Mouse (Mus musculus) spleen, adult 2 months (tissue): ENCODE results near the gene Abca7. TPM values are rescaled to one million over a fixed set of nuclear protein-coding genes. Genes with fewer than 3 reads are reported as not detected.

Source experiments
- DNase-seq, 2 experiments: peaks; one replicate each; pipeline versions ENCODE4 v3.0.0 to v3.0.0-alpha.2; 2012 to 2021; ENCODE audit warnings: low spot score in 2 of 2, low read depth in 1 of 2
- H3K27ac ChIP-seq: fragments of 200-500 bp; 2 replicates; pipeline ENCODE4 v1.5.1; 2012; ENCODE audit warnings: low read length, inconsistent platforms; ENCODE audit not compliant: insufficient read depth
- H3K27me3 ChIP-seq: fragments of 200-500 bp; 2 replicates; pipeline ENCODE4 v1.6.1; 2012; ENCODE audit warnings: mild to moderate bottlenecking, moderate library complexity, low read length, inconsistent platforms; ENCODE audit not compliant: control insufficient read depth, insufficient read depth
- H3K36me3 ChIP-seq: fragments of 200-500 bp; 2 replicates; pipeline ENCODE4 v1.6.1; 2012; ENCODE audit warnings: mild to moderate bottlenecking, low read length, inconsistent platforms; ENCODE audit not compliant: control insufficient read depth, insufficient read depth
- H3K4me1 ChIP-seq: fragments of 200-500 bp; 2 replicates; pipeline ENCODE4 v1.6.1; 2011; ENCODE audit warnings: inconsistent platforms; ENCODE audit not compliant: control insufficient read depth, insufficient read depth, insufficient read length
- H3K4me3 ChIP-seq: fragments of 200-500 bp; 2 replicates; pipeline ENCODE4 v1.5.1; 2011; ENCODE audit warnings: mild to moderate bottlenecking, inconsistent platforms; ENCODE audit not compliant: insufficient read depth, insufficient read length; ENCODE audit errors: extremely low read depth
- CTCF ChIP-seq: fragments of 200-500 bp; IDR thresholded peaks from 2 replicates; pipeline ENCODE4 v1.5.1; 2011; ENCODE audit warnings: mild to moderate bottlenecking, inconsistent platforms; ENCODE audit not compliant: insufficient read depth, insufficient read length, insufficient replicate concordance; ENCODE audit errors: extremely low read depth
- POLR2A ChIP-seq: fragments of 200-500 bp; IDR thresholded peaks from 2 replicates; pipeline ENCODE4 v1.6.1; 2011; ENCODE audit warnings: low read depth, low read length, inconsistent platforms
- WGBS: fragments of 180-500 bp; shearing (Covaris S2); methylation state at CpG from one replicate; pipeline ENCODE4 v1.1.7; 2018; 5-methylcytosine and 5-hydroxymethylcytosine counted together
- polyA plus RNA-seq: library from polyadenylated mRNA; depleted of rRNA; stranded (reverse); fragments of >200 nt; gene quantifications from 2 replicates; pipeline ENCODE4 v1.2.3, GENCODE M21; 2012

Abca7 gene
- polyA plus RNA-seq, 1 experiment = 50.4 TPM

DNA sequence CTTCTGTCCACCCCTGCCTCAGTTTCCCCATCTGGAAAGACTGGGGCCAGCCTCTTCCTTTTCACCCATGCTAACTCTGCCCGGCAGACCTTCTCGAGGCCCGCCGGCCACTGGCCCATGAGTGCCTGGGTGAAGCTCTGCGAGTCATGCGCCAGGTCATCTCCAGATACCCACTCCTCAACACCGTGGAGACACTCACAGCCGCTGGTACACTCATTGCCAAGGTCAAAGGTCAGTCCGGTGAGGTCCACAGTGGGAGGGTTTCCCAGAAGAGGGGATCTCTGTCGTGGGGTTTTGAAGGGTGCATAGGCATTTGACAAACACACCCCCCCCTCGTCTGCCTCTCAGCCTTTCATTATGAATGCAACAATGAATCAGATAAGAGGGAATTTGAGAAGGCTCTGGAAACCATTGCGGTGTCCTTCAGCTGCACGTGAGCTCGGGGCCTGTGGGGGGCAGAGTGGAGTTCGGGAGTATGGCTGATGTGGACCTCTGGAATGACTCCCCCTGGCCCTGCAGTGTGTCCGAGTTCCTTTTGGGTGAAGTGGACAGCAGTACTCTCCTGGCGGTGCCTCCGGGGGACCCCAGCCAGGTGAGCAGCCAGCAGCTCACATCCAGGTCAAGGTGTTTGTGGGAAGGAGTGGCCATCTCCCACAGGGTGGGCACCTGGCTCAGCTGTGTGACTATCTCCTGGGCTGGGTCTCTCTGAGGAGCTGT lies 24.5 kb downstream of the Abca7 start:
- Histone ChIP-seq H3K4me3 (no peak overlapping the region), H3K27ac (peak overlapping the region; percentile 92), H3K4me1 (peaks cover 46% of the 10 kb centered on the region; the same call in 1 of the 2 replicates), H3K36me3 (peaks cover 57% of the 10 kb centered on the region), H3K27me3 (no peaks in the 10 kb centered on the region)
- no peak for DNase-seq
- WGBS = 85% methylated on average over 18 of the region's 18 CpGs
- TF ChIP-seq CTCF (no peak), POLR2A (no peak)

DNA sequence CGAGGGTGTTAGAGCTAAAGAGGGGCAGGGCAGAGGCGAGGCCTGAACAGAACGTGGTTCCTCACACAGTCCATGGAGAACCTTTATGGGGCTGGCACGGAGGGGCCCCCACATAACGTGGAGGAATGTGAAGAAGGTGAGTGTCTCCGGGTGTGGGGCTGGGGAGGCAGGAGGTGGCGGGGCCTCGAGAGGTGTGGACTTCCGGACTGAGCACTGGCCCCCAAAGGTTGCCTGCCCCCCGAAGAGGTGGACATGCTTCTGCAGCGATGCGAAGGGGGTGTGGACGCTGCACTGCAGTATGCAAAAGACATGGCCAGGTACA lies 25.0 kb downstream of the Abca7 start:
- Histone ChIP-seq H3K27ac (peak overlapping the region; percentile 92), H3K4me1 (peaks cover 46% of the 10 kb centered on the region; the same call in 1 of the 2 replicates), H3K27me3 (no peaks in the 10 kb centered on the region), H3K36me3 (peaks cover 62% of the 10 kb centered on the region), H3K4me3 (no peak overlapping the region)
- DNase-seq = no peak
- WGBS = 83% methylated on average over 13 of the region's 13 CpGs
- TF ChIP-seq POLR2A (no peak), CTCF (no peak)

DNA sequence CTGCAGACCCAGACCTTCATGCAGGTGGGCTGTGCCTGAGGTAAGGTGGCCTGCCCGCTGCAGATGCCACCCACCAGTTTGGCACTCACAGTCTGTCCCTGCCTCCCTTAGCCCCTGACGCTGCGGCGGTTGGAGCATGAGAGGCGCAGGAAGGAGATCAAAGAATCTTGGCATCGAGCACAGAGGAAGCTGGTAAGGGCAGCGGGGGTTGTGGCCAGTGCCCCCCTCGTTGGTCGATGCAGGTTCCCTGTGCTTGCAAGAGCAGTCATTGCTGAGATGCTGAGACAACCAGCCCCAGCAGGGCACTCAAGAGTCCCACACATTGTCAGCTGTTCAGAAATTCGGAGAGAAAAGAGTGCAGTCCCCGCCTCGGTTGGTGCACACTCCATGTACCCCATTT lies 25.9 kb downstream of the Abca7 start:
- Histone ChIP-seq H3K27me3 (no peaks in the 10 kb centered on the region), H3K4me3 (no peak overlapping the region), H3K36me3 (peaks cover 71% of the 10 kb centered on the region), H3K4me1 (peaks cover 50% of the 10 kb centered on the region; the same call in 1 of the 2 replicates), H3K27ac (peak overlapping the region; percentile 79)
- no peak for TF ChIP-seq CTCF
- TF ChIP-seq POLR2A = no peak
- WGBS = 25% methylated on average over 12 of the region's 12 CpGs
- no peak for DNase-seq

DNA sequence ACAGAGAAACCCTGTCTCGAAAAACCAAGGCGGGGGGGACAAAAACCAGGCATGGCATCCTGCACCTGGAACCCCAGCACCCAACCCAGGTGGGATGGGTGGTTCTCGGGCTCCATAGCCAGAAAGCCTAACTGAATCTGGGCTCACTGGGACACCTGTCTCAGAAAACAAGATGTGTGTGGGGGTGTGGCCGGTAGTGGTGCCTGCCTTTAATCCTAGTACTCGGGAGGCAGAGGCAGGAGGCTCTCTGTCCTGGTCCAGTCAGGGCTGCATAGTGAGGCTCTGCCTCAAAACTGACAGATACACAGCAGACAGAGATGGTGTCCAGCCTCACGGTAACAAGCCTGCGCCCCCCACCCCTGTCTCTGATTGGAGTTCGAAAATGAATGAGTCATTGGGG lies 26.5 kb downstream of the Abca7 start:
- Histone ChIP-seq H3K4me3 (no peak overlapping the region), H3K27me3 (no peaks in the 10 kb centered on the region), H3K4me1 (peaks cover 50% of the 10 kb centered on the region; the same call in 1 of the 2 replicates), H3K36me3 (peaks cover 74% of the 10 kb centered on the region), H3K27ac (peak overlapping the region; percentile 79)
- no peak for DNase-seq
- TF ChIP-seq POLR2A (no peak), CTCF (no peak)
- WGBS = 84% methylated on average over 8 of the region's 8 CpGs

DNA sequence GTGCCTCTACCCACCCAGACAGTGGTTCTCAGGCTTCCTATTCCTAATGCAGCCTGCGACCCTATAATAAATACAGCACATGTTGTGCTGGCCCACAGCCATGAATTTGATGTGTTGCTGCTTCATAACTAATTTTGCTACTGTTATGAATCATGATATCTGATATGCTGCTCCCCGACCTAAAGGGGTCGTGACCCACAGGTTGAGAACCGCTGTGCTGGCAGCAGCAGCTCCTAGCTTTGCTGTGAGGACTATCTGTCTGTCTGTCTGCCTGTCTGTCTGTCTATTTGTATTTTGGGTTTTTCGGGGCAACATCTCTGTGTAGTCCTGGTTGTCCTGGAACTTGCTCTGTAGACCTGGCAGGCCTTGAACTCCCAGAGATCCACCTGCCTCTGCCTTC lies 27.5 kb downstream of the Abca7 start:
- no peak for DNase-seq
- H3K4me1 ChIP-seq = peaks cover 52% of the 10 kb centered on the region; the same call in 1 of the 2 replicates
- H3K27ac ChIP-seq = peak overlapping the region; percentile 94
- peaks cover 81% of the 10 kb centered on the region for H3K36me3 ChIP-seq
- no peak overlapping the region for H3K4me3 ChIP-seq
- TF ChIP-seq CTCF (no peak), POLR2A (no peak)
- 52% methylated on average over 5 of the region's 5 CpGs for WGBS
- H3K27me3 ChIP-seq = no peaks in the 10 kb centered on the region

DNA sequence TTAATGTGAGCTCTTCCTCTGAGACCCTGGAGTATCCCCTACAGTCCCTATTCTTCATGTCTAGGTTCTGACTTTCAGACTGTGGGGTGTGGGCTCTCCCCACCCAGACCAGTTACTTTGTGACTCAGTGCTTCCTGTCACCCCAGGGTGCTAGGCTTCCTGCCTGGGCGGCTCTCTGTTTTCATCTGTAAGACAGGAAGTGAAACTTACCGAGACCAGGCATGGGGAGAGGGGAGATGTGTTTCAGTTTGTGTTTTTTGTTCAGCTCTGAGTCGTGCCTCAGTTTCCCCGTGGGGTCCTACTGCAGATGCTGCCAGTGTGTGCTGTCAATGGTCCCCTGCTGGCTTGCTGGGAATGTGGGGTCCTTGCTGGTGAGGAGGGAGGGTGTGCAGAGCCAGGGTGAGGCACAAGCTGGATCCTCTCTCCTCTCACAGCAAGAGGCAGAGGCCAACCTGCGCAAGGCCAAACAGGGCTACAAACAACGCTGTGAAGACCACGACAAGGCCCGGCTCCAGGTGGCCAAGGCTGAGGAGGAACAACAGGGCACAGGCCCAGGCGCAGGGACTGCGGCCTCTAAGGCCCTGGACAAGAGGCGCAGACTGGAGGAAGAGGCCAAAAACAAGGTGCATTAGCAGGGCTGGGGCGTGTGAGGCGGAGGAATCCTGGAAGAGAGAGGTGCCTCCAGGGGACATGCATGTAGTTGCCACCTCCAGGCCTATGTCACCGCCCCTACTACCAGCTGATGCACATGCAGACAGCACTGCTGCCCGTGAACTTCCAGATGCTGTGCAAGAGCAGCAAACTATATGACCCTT lies 28.1 kb downstream of the Abca7 start:
- peak overlapping the region; percentile 44; the same call in 1 of the 2 replicates for H3K4me3 ChIP-seq
- peak; percentile 74 to 79 for DNase-seq
- no peaks in the 10 kb centered on the region for H3K27me3 ChIP-seq
- no peak for TF ChIP-seq CTCF
- no peak for TF ChIP-seq POLR2A
- H3K27ac ChIP-seq = peak overlapping the region; percentile 94
- peaks cover 51% of the 10 kb centered on the region; the same call in 1 of the 2 replicates for H3K4me1 ChIP-seq
- H3K36me3 ChIP-seq = peaks cover 82% of the 10 kb centered on the region
- WGBS = 43% methylated on average over 15 of the region's 15 CpGs

DNA sequence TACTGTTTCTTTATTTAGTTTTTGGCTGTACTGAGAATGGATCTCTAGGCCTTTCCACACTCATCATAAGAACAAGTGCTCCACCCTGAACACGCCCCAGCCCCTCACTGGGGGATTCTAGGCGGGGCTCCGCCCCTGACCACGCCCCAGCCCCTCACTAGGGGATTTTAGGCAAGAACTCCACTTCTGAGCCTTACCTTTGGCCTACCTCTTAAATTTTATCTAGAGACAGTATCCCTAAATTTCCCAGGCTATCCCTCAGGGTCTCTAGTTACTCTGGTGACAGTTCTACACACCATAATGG lies 28.7 kb downstream of the Abca7 start:
- peaks cover 46% of the 10 kb centered on the region; the same call in 1 of the 2 replicates for H3K4me1 ChIP-seq
- no peak for DNase-seq
- no peak overlapping the region; the same call in 1 of the 2 replicates for H3K4me3 ChIP-seq
- H3K36me3 ChIP-seq = peaks cover 79% of the 10 kb centered on the region
- peak overlapping the region; percentile 94 for H3K27ac ChIP-seq
- 60% methylated on average over 4 of the region's 4 CpGs for WGBS
- TF ChIP-seq POLR2A = no peak
- no peak for TF ChIP-seq CTCF
- no peaks in the 10 kb centered on the region for H3K27me3 ChIP-seq
